Mouse (Mus musculus) embryonic facial prominence, embryonic 10.5 days (tissue): ENCODE data around the gene Prss40. TPM values are rescaled to one million over a fixed set of nuclear protein-coding genes. Genes with fewer than 3 reads are reported as not detected.

ENCODE experiments used
- DNase-seq: peaks from one replicate; pipeline ENCODE4 v3.0.0-alpha.2; 2017; ENCODE audit warnings: low spot score
- H3K27ac ChIP-seq: fragments of 300-500 bp; sonication (generic); replicated peaks from 2 replicates; pipeline ENCODE4 v1.5.1; 2016; ENCODE audit warnings: mild to moderate bottlenecking
- H3K27me3 ChIP-seq: fragments of 300-500 bp; sonication (generic); replicated peaks from 2 replicates; pipeline ENCODE4 v1.6.1; 2016; ENCODE audit warnings: low read depth, mild to moderate bottlenecking; ENCODE audit not compliant: poor library complexity, severe bottlenecking
- H3K36me3 ChIP-seq: fragments of 300-500 bp; sonication (generic); replicated peaks from 2 replicates; pipeline ENCODE4 v1.6.1; 2016; ENCODE audit warnings: mild to moderate bottlenecking, moderate library complexity
- H3K4me1 ChIP-seq: fragments of 300-500 bp; sonication (generic); 2 replicates; pipeline ENCODE4 v1.6.1; 2016
- H3K4me3 ChIP-seq: fragments of 300-500 bp; sonication (generic); 2 replicates; pipeline ENCODE4 v1.5.1; 2016; ENCODE audit warnings: mild to moderate bottlenecking, moderate library complexity
- H3K9me3 ChIP-seq: fragments of 300-500 bp; sonication (generic); 2 replicates; pipeline ENCODE4 v1.6.1; 2016; ENCODE audit warnings: mild to moderate bottlenecking
- WGBS: fragments of 180-500 bp; shearing (Covaris S2); methylation state at CpG from one replicate; pipeline ENCODE4 v1.1.7; 2016; 5-methylcytosine and 5-hydroxymethylcytosine counted together
- polyA plus RNA-seq: library from polyadenylated mRNA; unstranded; fragments of >200 nt; fragmentation: Nextera tagmentation; extraction: Ambion mirVana; gene quantifications from 2 replicates; pipeline ENCODE4 v1.2.1, GENCODE M21; 2016

Gene Prss40
- not detected in 2 replicates for polyA plus RNA-seq

GRCm38 (mm10) chr1:34560843-34561242, at the start of gene Prss40:
TSS of gene Prss40 (minus strand) at chr1:34560943.
- Histone ChIP-seq H3K9me3 (no peaks in the 10 kb centered on the region), H3K4me1 (no peaks in the 10 kb centered on the region), H3K36me3 (no peaks in the 10 kb centered on the region), H3K27ac (no peak within 1 kb of the TSS), H3K27me3 (no peaks in the 10 kb centered on the region), H3K4me3 (no peak within 1 kb of the TSS)
- 87% methylated on average over 15 of the region's 15 CpGs for WGBS
- DNase-seq = no peak

DNA sequence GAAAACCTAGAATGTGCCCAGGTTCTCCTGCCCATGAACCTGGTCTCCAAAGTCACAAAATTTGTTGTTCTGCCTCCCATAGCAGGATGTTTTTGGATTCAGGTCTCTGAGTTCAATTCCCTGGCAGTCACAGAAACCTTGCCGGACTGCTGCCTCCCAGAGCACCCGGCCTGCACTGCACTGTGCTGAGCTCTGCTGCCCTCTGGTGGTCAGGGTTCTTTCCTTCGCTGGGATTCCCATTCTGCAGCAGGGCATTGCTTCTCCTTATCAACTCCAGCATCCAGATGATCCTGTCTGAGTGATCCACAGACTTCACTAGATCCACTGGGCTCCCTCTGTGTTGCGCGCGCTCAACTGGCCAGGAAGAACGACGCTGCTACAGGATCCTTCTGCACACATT, 41.6 kb upstream of the Prss40 start:
- Histone ChIP-seq H3K27ac (no peak overlapping the region), H3K4me1 (no peaks in the 10 kb centered on the region), H3K27me3 (no peaks in the 10 kb centered on the region), H3K36me3 (no peaks in the 10 kb centered on the region), H3K4me3 (no peak overlapping the region), H3K9me3 (no peaks in the 10 kb centered on the region)
- DNase-seq = peak; percentile 87
- 10% methylated on average over 8 of the region's 8 CpGs for WGBS

DNA sequence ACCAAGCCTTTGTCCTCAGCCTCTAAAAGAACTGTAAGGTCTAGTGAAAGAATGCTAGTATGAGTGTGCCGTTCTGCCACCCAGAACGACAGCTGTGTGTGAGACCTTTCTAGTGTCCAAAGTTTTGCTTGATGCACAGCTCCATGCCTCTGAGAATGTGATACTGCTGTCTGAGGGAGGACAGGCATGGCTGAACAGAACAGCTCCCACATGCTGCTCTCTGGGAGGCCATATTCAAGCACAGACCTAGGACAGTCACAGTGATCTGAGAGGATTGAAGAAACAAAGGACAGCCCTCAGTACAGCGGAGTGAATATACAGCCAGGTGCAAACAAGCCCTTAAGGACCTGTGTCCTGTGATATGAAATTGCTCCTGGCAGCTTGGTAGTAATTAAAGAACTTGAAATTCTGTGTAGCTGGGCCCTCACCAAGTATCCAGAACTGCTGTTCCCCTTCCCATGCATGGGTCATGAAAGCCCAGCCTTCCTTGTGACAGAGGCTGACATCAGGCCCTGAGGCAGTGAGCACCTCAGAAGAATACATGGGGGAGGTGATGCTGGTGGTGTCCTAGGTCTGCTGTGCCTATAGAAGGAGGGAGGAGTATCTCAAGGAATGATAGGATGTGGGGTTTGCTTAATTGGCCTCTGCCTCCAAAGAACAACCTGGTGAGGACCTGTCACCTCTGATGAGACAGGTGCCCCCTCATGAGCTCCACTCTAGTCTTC, 40.7 kb upstream of the Prss40 start:
- WGBS = 82% methylated on average over 3 of the region's 3 CpGs
- H3K9me3 ChIP-seq = no peaks in the 10 kb centered on the region
- no peak overlapping the region for H3K4me3 ChIP-seq
- no peaks in the 10 kb centered on the region for H3K36me3 ChIP-seq
- no peak for DNase-seq
- H3K27me3 ChIP-seq = no peaks in the 10 kb centered on the region
- no peak overlapping the region for H3K27ac ChIP-seq
- H3K4me1 ChIP-seq = no peaks in the 10 kb centered on the region

DNA sequence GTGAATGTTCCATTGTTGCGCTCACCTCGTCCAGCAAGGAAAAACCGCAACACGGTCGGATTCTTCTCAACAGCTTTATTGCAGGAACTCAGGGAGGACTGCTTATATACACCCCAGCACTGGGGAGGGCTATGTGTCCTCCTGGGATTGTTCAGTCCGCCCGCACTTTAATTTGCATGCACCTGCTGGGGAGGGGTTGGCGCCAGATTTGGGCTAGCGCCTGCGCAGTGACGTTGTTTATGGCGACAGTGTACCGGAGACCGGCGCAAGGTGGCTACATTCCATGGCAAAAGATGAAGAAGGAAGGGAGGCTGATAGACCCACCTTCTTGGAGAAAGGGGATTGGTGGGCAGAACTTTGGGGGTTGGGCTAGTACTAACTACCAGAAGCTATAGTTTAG, 39.3 kb upstream of the Prss40 start:
- Histone ChIP-seq H3K4me1 (no peaks in the 10 kb centered on the region), H3K27me3 (no peaks in the 10 kb centered on the region), H3K27ac (no peak overlapping the region), H3K4me3 (no peak overlapping the region), H3K36me3 (no peaks in the 10 kb centered on the region), H3K9me3 (no peaks in the 10 kb centered on the region)
- DNase-seq = no peak
- 74% methylated on average over 15 of the region's 15 CpGs for WGBS

- no peak for DNase-seq
- Histone ChIP-seq H3K36me3 (no peaks in the 10 kb centered on the region), H3K4me1 (no peaks in the 10 kb centered on the region), H3K27ac (no peak overlapping the region), H3K27me3 (no peaks in the 10 kb centered on the region), H3K4me3 (no peak overlapping the region), H3K9me3 (no peaks in the 10 kb centered on the region)
- WGBS = 83% methylated on average over 22 of the region's 22 CpGs
Observed at GRCm38 (mm10) chr1:34587298-34588096, 26.8 kb upstream of the Prss40 start.

DNA sequence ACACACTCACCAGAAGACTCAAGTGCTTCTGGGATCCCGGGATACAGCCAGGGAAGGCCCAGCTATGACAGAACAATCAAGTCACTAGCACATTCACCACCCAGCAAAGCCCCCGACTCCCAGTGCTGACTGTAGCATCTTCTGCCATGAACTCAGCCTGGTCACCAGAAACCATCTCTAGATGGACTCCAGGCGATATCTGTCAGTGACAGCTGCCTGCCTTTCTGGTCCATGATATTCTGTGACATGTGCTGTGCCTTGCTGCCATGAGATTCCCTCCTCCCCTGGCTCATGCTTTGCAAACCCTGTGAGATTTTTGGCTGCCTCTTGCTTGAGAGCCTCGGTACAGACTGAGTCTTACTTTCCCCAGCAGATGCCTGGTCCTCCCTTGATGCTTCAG, 24.0 kb upstream of the Prss40 start:
- no peak overlapping the region for H3K4me3 ChIP-seq
- WGBS = 78% methylated on average over 4 of the region's 4 CpGs
- H3K27me3 ChIP-seq = peaks cover 17% of the 10 kb centered on the region
- H3K36me3 ChIP-seq = no peaks in the 10 kb centered on the region
- no peak for DNase-seq
- no peaks in the 10 kb centered on the region for H3K9me3 ChIP-seq
- no peak overlapping the region for H3K27ac ChIP-seq
- H3K4me1 ChIP-seq = peaks cover 3% of the 10 kb centered on the region; the same call in 1 of the 2 replicates

GRCm38 (mm10) chr1:34583821-34584263, 23.1 kb upstream of the Prss40 start:
- no peak overlapping the region for H3K4me3 ChIP-seq
- no peaks in the 10 kb centered on the region for H3K9me3 ChIP-seq
- peaks cover 26% of the 10 kb centered on the region for H3K27me3 ChIP-seq
- 28% methylated on average over 4 of the region's 4 CpGs for WGBS
- H3K4me1 ChIP-seq = peaks cover 12% of the 10 kb centered on the region
- H3K27ac ChIP-seq = no peak overlapping the region
- no peaks in the 10 kb centered on the region for H3K36me3 ChIP-seq
- DNase-seq = no peak

DNA sequence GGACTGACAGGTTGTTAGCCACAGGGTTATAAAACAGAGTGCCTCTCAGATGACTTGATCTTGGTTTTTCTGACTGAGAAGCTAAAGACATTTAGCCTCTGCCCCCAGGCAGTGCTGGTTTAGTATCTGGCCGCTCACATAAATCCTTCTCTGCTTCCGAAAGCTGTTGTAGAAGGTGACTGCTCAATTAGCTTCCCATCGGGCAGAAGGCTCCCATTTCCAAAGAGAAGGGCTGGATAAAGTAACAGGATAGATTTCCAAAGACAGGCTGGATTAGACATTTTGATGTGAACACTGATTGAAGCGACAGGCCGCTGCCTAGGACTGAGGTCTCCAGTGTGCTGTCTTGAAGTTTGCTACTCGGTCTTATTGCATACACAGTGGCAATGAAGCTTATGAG, 21.5 kb upstream of the Prss40 start:
- Histone ChIP-seq H3K36me3 (no peaks in the 10 kb centered on the region), H3K4me3 (no peak overlapping the region), H3K4me1 (peaks cover 14% of the 10 kb centered on the region), H3K27me3 (peaks cover 41% of the 10 kb centered on the region), H3K9me3 (no peaks in the 10 kb centered on the region), H3K27ac (no peak overlapping the region)
- WGBS = 61% methylated on average over 6 of the region's 6 CpGs
- no peak for DNase-seq

DNA sequence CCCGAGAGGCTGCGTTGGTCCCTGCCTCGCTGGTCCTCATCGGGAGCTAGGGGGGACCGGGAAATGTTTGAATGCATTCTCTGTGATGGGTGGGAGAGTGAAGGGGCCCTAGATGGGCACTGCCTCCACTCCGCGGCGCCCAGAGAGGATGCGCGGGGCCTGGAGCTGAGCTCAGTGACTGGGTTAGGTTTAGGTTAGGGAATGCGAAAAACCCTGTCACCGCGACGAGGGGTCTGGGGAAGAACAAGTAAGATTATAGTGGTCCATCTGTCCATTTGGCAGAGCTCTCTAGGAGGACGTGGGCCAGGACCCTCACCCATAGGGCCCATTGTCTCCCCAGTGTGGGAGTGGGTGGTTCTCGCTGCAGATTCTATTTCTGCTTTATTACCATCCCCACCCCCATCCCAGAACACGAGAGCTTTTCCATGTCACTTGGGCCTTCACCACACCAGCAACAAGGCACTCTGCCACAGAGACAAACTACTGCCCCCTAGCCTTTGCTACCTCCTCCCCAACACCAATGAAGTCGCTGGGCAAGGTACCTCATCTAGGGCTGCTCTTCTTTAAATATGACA, 19.1 kb upstream of the Prss40 start:
- no peak for DNase-seq
- H3K36me3 ChIP-seq = no peaks in the 10 kb centered on the region
- WGBS = 3% methylated on average over 18 of the region's 18 CpGs
- no peaks in the 10 kb centered on the region for H3K9me3 ChIP-seq
- H3K27me3 ChIP-seq = peaks cover 41% of the 10 kb centered on the region
- H3K4me1 ChIP-seq = peaks cover 14% of the 10 kb centered on the region
- no peak overlapping the region for H3K27ac ChIP-seq
- H3K4me3 ChIP-seq = peak overlapping the region; percentile 58

DNA sequence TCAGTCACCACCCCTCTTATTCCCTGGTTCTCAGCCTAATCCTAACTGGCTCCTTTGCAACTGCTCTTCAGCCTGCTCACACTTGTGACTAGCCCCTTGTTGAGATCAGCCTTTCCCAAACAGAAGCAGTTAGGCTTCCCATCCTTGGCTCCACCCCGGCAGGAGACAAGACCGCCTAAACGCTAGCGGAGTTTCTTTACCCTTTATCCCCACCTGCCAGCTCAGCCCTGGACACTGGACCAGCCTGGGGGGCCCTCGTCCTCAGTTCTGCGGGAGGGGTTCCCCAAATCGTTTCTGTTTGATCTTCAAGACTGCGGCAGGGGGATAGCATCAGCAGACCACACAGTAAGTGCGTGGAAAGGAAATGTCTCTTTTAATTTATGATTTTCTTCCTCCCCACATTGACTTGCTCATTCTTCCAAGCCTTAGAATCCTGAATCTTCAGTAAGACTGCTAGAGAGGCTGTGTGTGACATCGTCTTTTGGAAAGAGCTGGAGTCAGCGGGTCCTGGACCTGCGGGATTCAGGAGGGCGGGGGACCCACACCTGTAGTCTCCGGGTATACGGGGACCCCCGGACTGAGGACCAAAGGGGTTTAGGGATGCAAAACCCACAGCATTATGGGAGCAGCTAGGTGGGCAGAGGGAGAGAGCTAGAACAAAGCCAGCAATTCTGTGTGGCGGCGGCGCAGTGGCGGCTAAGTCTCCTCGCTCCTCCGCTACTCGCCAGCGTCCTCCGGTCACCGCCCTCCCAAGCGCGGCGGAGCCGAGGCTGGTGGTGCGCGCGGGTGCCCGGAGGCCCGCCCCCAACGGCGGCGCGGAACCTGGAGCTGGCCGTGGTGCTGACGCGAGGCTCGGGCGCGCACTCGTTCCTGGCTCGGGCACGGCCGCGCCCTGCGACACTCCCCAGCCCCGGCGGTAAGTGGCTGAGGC, 18.4 kb upstream of the Prss40 start, which contains the start of gene Amer3:
Gene Amer3 (plus strand): TSS at position 807 of the 931 bp plus-strand sequence.
- no peak within 1 kb of the TSS for H3K27ac ChIP-seq
- WGBS = under 1% methylated on average over 53 of the region's 53 CpGs

DNA sequence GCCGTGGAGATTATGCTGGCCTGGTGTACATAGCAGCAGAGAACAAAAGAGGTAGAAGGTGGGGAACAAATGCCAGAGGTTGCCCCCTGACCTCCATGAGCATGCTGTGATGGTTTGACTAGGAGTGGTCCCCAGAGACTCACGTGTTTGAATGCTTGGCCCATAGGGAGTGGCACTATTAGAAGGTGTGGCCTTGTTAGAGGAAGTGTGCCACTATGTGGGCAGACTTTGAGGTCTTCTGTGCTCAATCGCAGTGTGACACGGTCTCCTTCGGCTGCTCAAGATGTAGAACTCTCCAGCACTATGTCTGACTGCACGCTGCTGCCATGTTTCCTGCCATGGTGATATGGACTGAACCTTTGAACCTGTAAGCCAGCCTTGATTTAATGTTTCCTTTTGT, 12.5 kb upstream of the Prss40 start:
- DNase-seq = no peak
- no peaks in the 10 kb centered on the region for H3K9me3 ChIP-seq
- H3K27ac ChIP-seq = no peak overlapping the region
- no peaks in the 10 kb centered on the region for H3K36me3 ChIP-seq
- no peaks in the 10 kb centered on the region for H3K4me1 ChIP-seq
- peaks cover 9% of the 10 kb centered on the region for H3K27me3 ChIP-seq
- WGBS = 85% methylated on average over 6 of the region's 6 CpGs
- H3K4me3 ChIP-seq = no peak overlapping the region

More for the DNA sequence above, 18.4 kb upstream of the Prss40 start, which contains the start of gene Amer3:
- H3K36me3 ChIP-seq = no peaks in the 10 kb centered on the region
- peak; percentile 90 for DNase-seq
- H3K4me1 ChIP-seq = peaks cover 14% of the 10 kb centered on the region
- no peaks in the 10 kb centered on the region for H3K9me3 ChIP-seq
- H3K4me3 ChIP-seq = peak within 1 kb of the TSS; percentile 58
- H3K27me3 ChIP-seq = peaks cover 41% of the 10 kb centered on the region

DNA sequence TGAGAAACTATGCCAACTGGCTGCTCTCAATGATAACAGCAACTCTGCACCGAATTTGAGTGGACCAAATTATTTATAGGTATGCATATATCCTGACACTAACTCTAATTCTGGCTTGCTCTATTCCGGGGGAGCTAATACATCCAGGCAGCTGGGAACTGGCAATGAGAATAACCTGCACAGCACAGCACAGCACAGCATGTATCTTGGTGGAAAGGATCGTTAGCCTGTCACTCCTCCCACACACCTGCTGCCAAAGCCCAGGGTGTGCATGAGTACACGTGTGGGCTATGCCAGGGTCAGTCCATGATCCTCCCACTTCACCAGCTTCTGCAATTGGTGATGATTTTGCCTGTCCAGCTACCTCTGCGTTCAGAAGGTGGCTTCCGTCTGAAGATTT, 10.7 kb upstream of the Prss40 start:
- H3K9me3 ChIP-seq = no peaks in the 10 kb centered on the region
- no peaks in the 10 kb centered on the region for H3K27me3 ChIP-seq
- DNase-seq = no peak
- H3K36me3 ChIP-seq = no peaks in the 10 kb centered on the region
- WGBS = 86% methylated on average over 6 of the region's 6 CpGs
- no peaks in the 10 kb centered on the region for H3K4me1 ChIP-seq
- no peak overlapping the region for H3K27ac ChIP-seq
- H3K4me3 ChIP-seq = no peak overlapping the region
